Mouse (Mus musculus): ENCODE data around the gene Sobp. TPM values are rescaled to one million over a fixed set of nuclear protein-coding genes. Genes with fewer than 3 reads are reported as not detected.

Sobp gene
- polyA plus RNA-seq, 1 experiment from 2014 or later, result 15.1 TPM

DNA sequence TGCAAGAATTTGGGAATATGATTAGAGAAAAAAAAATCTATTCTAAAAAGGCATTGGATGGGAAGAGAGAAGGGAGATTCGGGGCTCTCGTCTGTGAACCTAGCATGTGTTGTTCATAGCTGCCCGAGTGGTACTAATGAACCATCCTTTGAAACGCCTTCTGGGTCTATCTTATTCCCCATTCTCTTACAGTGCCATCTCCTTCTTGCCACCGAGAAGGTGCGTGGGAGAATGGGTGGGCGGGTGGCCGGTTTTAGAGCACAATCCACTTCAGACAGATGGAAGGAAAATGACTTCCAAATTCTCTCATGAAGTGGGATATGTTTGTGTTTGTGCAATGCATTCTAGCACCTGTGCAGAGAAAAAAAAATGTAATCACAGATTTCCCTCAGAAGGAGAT is 67.7 kb downstream of the Sobp start:
- ATAC-seq (replicated peaks), result no peak
- no peak overlapping the region for H3K4me3 ChIP-seq
- no peaks in the 10 kb centered on the region; the same call in 1 of the 2 replicates for H3K36me3 ChIP-seq
- H3K9ac ChIP-seq (replicated peaks), result no peak overlapping the region
- H3K4me2 ChIP-seq (replicated peaks), result no peak overlapping the region
- H3K27me3 ChIP-seq, result no peaks in the 10 kb centered on the region
- H3K9me3 ChIP-seq, result no peaks in the 10 kb centered on the region
- H3K4me1 ChIP-seq, result peaks cover 34% of the 10 kb centered on the region
- peak overlapping the region; percentile 72 for H3K27ac ChIP-seq (replicated peaks)
- WGBS, result 38% methylated on average over 8 of the region's 8 CpGs

DNA sequence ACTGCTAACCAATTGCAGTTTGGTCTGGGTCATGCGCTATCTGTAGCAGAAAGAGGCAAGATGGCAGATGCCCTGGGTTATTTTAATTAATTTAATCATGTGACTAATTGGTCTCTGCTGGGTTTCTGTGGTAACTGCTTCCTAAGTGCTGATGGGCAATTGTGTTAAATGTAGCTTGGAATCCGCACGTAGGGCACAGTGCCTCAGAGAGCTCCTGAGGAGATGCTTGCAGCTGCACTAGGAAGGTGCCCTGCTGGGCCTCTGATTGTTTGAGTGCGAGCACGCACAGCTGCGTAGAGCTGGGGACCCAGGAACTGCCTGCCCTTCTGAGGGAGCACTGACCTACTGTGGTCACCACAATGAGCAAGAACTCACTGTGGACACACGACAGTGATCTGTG is 68.1 kb downstream of the Sobp start:
- Histone ChIP-seq H3K36me3 (no peaks in the 10 kb centered on the region; the same call in 1 of the 2 replicates), H3K9ac (replicated peaks) (no peak overlapping the region), H3K4me2 (replicated peaks) (no peak overlapping the region), H3K9me3 (no peaks in the 10 kb centered on the region), H3K27me3 (no peaks in the 10 kb centered on the region), H3K27ac (replicated peaks) (peak overlapping the region; percentile 72), H3K4me3 (no peak overlapping the region), H3K4me1 (peaks cover 37% of the 10 kb centered on the region)
- peak; percentile 79 for ATAC-seq (replicated peaks)
- 13% methylated on average over 7 of the region's 7 CpGs for WGBS

- no peak overlapping the region for H3K9ac ChIP-seq (replicated peaks)
- H3K4me2 ChIP-seq (replicated peaks), result no peak overlapping the region
- no peaks in the 10 kb centered on the region for H3K9me3 ChIP-seq
- H3K36me3 ChIP-seq, result no peaks in the 10 kb centered on the region; the same call in 1 of the 2 replicates
- H3K4me1 ChIP-seq, result peaks cover 71% of the 10 kb centered on the region
- no peak for ATAC-seq (replicated peaks)
- H3K27ac ChIP-seq (replicated peaks), result peak overlapping the region; percentile 69
- H3K27me3 ChIP-seq, result no peaks in the 10 kb centered on the region
- WGBS, result 12% methylated on average over 5 of the region's 5 CpGs
- H3K4me3 ChIP-seq, result no peak overlapping the region
Observed at GRCm38 (mm10) chr10:43100513-43100912, 73.8 kb downstream of the Sobp start.

- peaks cover 77% of the 10 kb centered on the region for H3K4me1 ChIP-seq
Observed at GRCm38 (mm10) chr10:43099229-43099628, 75.1 kb downstream of the Sobp start.

GRCm38 (mm10) chr10:43097755-43098154 is 76.6 kb downstream of the Sobp start:
- no peak for ATAC-seq (replicated peaks)
- Histone ChIP-seq H3K4me1 (peaks cover 75% of the 10 kb centered on the region), H3K9me3 (no peaks in the 10 kb centered on the region), H3K4me2 (replicated peaks) (no peak overlapping the region), H3K36me3 (no peaks in the 10 kb centered on the region), H3K27ac (replicated peaks) (no peak overlapping the region), H3K27me3 (no peaks in the 10 kb centered on the region), H3K9ac (replicated peaks) (no peak overlapping the region), H3K4me3 (no peak overlapping the region)
- WGBS, result 51% methylated on average over 8 of the region's 8 CpGs

More at GRCm38 (mm10) chr10:43099229-43099628, 75.1 kb downstream of the Sobp start:
- Histone ChIP-seq H3K9me3 (no peaks in the 10 kb centered on the region), H3K27ac (replicated peaks) (0 out of 2 replicates have a peak overlapping the region, but pooled peaks have one; percentile 31), H3K4me2 (replicated peaks) (no peak overlapping the region), H3K36me3 (no peaks in the 10 kb centered on the region), H3K4me3 (no peak overlapping the region), H3K27me3 (no peaks in the 10 kb centered on the region), H3K9ac (replicated peaks) (no peak overlapping the region)
- ATAC-seq (replicated peaks), result no peak
- WGBS, result 61% methylated on average over 6 of the region's 6 CpGs

GRCm38 (mm10) chr10:43096614-43097013 is 77.7 kb downstream of the Sobp start:
- Histone ChIP-seq H3K27ac (replicated peaks) (no peak overlapping the region), H3K9me3 (no peaks in the 10 kb centered on the region), H3K27me3 (no peaks in the 10 kb centered on the region), H3K9ac (replicated peaks) (no peak overlapping the region), H3K4me3 (no peak overlapping the region), H3K4me1 (peaks cover 75% of the 10 kb centered on the region), H3K4me2 (replicated peaks) (no peak overlapping the region), H3K36me3 (no peaks in the 10 kb centered on the region)
- no peak for ATAC-seq (replicated peaks)
- 67% methylated on average over 4 of the region's 4 CpGs for WGBS

DNA sequence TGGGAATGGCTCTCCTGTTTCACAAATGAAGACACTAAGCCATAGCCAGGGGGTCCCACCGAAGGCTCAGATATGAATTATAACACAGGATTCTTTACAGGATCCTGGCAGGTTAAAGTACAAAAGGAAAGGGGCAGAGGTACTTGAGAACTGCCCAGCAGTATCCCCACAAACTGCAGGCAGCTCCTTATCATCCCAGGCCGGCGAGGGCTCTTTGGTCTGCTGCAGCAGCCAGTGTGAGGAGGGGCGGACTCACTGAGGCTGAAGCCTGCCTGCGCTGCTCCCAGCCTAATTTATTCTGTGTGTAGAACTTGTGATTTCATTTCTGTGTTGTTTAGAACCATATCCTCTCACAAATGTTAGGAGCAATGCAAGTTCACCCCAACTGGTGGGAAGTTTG is 79.8 kb downstream of the Sobp start:
- ATAC-seq (replicated peaks), result no peak
- Histone ChIP-seq H3K27me3 (no peaks in the 10 kb centered on the region), H3K4me1 (peaks cover 63% of the 10 kb centered on the region), H3K9ac (replicated peaks) (no peak overlapping the region), H3K9me3 (no peaks in the 10 kb centered on the region), H3K4me3 (no peak overlapping the region), H3K27ac (replicated peaks) (no peak overlapping the region), H3K4me2 (replicated peaks) (no peak overlapping the region), H3K36me3 (no peaks in the 10 kb centered on the region)
- WGBS, result 26% methylated on average over 5 of the region's 5 CpGs

DNA sequence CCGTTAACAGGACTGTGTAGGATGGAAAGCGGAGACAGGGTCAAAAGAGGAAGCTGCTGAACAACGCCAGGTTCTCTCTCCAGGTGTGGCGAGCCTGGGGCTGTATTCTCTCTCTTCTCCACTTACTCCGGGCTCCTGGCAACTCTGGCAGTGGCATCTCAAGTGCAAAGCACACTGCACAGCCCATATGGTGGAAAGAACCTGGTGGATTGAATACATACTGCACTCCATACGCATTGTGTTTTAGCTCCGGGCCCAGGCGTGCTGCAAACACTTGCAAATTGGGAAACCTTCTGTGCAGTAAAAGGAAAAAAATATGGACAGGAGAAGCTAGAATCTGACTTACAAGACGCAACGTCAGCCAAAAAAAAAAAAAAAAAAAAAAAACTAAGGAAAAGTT is 80.9 kb downstream of the Sobp start:
- peak overlapping the region; percentile 36; the same call in 1 of the 2 replicates for H3K27ac ChIP-seq (replicated peaks)

DNA sequence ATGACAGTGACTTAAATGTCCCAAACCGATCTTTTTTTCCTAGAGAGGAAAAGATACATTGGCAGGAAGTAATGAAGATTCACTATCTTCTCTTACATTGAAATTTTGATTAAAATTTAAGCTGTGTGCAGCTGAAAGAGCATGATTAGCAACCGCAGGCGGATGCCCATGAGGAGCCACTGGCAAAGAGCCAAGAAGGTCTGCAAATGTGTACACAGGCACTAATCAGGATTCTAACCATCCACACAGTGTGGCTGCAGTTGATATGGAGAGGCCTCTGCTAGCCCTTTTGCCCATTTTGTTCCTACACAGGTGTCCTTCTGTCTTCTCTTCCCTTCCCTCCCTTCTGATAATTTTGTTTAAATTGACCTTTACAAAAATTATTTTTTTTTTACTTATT is 84.3 kb downstream of the Sobp start:
- H3K27me3 ChIP-seq, result no peaks in the 10 kb centered on the region
- WGBS, result 35% methylated on average over 3 of the region's 3 CpGs
- H3K4me3 ChIP-seq, result no peak overlapping the region
- H3K27ac ChIP-seq (replicated peaks), result no peak overlapping the region
- peaks cover 2% of the 10 kb centered on the region; the same call in 1 of the 2 replicates for H3K36me3 ChIP-seq
- H3K9ac ChIP-seq (replicated peaks), result no peak overlapping the region
- no peaks in the 10 kb centered on the region for H3K9me3 ChIP-seq
- ATAC-seq (replicated peaks), result no peak
- no peak overlapping the region for H3K4me2 ChIP-seq (replicated peaks)
- peaks cover 31% of the 10 kb centered on the region for H3K4me1 ChIP-seq

More for the DNA sequence above, 80.9 kb downstream of the Sobp start:
- H3K4me3 ChIP-seq, result no peak overlapping the region
- WGBS, result 58% methylated on average over 10 of the region's 10 CpGs
- H3K36me3 ChIP-seq, result no peaks in the 10 kb centered on the region
- no peaks in the 10 kb centered on the region for H3K27me3 ChIP-seq
- no peak overlapping the region for H3K9ac ChIP-seq (replicated peaks)
- H3K4me2 ChIP-seq (replicated peaks), result no peak overlapping the region
- H3K9me3 ChIP-seq, result no peaks in the 10 kb centered on the region
- peak; percentile 53 for ATAC-seq (replicated peaks)
- peaks cover 59% of the 10 kb centered on the region for H3K4me1 ChIP-seq

GRCm38 (mm10) chr10:43087421-43087820 is 86.9 kb downstream of the Sobp start:
- H3K4me1 ChIP-seq, result peaks cover 37% of the 10 kb centered on the region

DNA sequence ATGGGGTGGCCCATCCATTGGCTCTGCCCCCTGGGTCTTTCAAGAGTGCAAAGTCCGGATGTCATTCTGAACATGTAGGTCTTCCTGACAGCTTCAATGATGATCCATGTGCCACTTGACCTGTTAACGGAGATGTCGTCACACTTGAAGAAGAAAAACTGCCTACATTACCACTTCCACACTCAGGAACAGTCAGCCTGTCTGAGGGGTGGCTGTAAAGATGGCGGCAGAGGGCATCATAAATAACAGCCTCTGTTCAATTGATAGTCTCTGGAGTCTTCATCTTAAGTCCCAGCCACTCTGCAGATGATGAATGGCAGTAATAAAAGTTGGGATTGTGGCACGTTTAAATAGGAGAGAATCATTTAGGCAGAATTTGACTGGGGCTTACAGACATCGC is 87.4 kb downstream of the Sobp start:
- no peaks in the 10 kb centered on the region for H3K27me3 ChIP-seq
- H3K4me3 ChIP-seq, result no peak overlapping the region
- peaks cover 37% of the 10 kb centered on the region for H3K4me1 ChIP-seq
- no peak for ATAC-seq (replicated peaks)
- no peak overlapping the region for H3K9ac ChIP-seq (replicated peaks)
- peaks cover 2% of the 10 kb centered on the region; the same call in 1 of the 2 replicates for H3K36me3 ChIP-seq
- no peak overlapping the region for H3K4me2 ChIP-seq (replicated peaks)
- no peak overlapping the region for H3K27ac ChIP-seq (replicated peaks)
- 90% methylated on average over 6 of the region's 6 CpGs for WGBS
- no peaks in the 10 kb centered on the region for H3K9me3 ChIP-seq

More at GRCm38 (mm10) chr10:43087421-43087820, 86.9 kb downstream of the Sobp start:
- H3K27ac ChIP-seq (replicated peaks), result no peak overlapping the region
- 29% methylated on average over 2 of the region's 2 CpGs for WGBS
- no peak overlapping the region for H3K9ac ChIP-seq (replicated peaks)
- H3K9me3 ChIP-seq, result no peaks in the 10 kb centered on the region
- H3K27me3 ChIP-seq, result no peaks in the 10 kb centered on the region
- no peak overlapping the region for H3K4me3 ChIP-seq
- peaks cover 2% of the 10 kb centered on the region; the same call in 1 of the 2 replicates for H3K36me3 ChIP-seq
- H3K4me2 ChIP-seq (replicated peaks), result no peak overlapping the region
- ATAC-seq (replicated peaks), result no peak

- H3K27me3 ChIP-seq, result no peaks in the 10 kb centered on the region
- H3K4me1 ChIP-seq, result peaks cover 33% of the 10 kb centered on the region
- H3K9me3 ChIP-seq, result no peaks in the 10 kb centered on the region
- peak overlapping the region; percentile 76 for H3K27ac ChIP-seq (replicated peaks)
- H3K4me2 ChIP-seq (replicated peaks), result peak overlapping the region; percentile 10; the same call in 1 of the 2 replicates
- H3K9ac ChIP-seq (replicated peaks), result 0 out of 2 replicates have a peak overlapping the region, but pooled peaks have one; percentile 19
- peak; percentile 21; the same call in 1 of the 2 replicates for ATAC-seq (replicated peaks)
- 9% methylated on average over 6 of the region's 6 CpGs for WGBS
- no peak overlapping the region for H3K4me3 ChIP-seq
- H3K36me3 ChIP-seq, result peaks cover 2% of the 10 kb centered on the region; the same call in 1 of the 2 replicates
Observed at GRCm38 (mm10) chr10:43084087-43084366, 90.3 kb downstream of the Sobp start.

All from forebrain, embryonic 15.5 days (tissue).